Mouse (Mus musculus) erythroblast, adult 5-6 weeks (primary cell): Measurements from ENCODE around the gene Ffar1. TPM values are rescaled to one million over a fixed set of nuclear protein-coding genes. Genes with fewer than 3 reads are reported as not detected.

Experiments
- ATAC-seq: replicated peaks from 2 replicates; pipeline ENCODE4 v1.8.0; 2016; ENCODE audit warnings: moderate number of reproducible peaks, mild to moderate bottlenecking, moderate TSS enrichment, inconsistent platforms; ENCODE audit not compliant: poor library complexity, low FRiP score, severe bottlenecking
- total RNA-seq, 2 experiments: library from RNA; stranded (forward) in 1 of 2; stranded (reverse) in 1 of 2; fragments of 150-400 nt in 1 of 2; fragments of 200-764, 138-1000 nt in 1 of 2; gene quantifications; 2 replicates each; pipeline versions ENCODE4 v1.2.3 to v1.2.4; 2015 to 2017; ENCODE audit warnings: low replicate concordance in 2 of 2

The Ffar1 gene
- total RNA-seq, 2 experiments from 2014 or later = not detected

DNA sequence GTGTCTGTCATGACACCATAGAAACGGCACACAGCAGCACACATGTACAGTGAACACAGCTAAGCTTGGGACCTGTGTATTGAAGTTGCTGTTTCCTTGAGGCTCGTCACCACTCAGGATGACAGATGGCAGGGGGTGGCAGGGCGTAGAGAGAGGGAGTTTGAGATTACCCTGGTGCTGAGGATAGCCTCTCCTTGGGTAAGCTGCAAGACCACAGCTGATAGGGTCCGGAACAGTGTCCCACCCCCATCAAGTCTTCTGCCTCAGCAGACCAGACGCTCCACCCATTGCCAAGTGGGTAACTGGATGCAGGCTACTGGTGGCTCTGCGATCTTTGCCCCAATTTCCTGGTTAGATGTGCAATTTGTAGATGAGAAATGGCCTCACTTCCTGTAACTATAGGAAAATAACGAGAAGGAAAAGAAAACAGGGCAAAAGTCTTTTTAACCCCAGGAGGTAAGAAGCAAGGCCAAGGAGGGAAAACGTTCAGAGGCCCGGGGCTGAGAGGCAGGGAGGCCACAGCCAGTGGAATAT is 49.5 kb downstream of the Ffar1 start:
- ATAC-seq = no peak

DNA sequence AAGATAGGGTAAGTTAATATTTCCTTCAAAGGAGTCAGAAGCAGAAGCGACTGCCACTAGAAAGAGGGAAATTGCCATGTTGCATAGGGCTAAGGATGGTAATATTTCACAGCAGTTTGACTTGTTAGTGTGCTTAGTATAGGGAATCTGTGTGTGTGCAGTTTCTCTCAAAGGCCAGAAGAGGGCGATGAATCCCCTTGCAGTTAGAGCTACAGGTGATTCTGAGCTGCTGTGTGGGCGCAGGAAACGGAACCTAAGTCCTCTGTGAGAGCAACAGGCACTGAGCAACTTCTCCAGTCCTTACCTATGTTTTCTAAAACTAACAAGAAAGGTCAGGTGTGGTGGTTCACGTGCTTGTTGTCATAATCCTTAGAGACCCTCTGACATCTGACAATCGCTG is 51.0 kb downstream of the Ffar1 start:
- no peak for ATAC-seq

Other genes starting within 250 kb of the Ffar1 start
- gene Upk1a, start 248.7 kb downstream of the Ffar1 start, total RNA-seq (2015; ENCODE audit: low replicate concordance) = not detected in 2 replicates
- gene Upk1a, start 248.7 kb downstream of the Ffar1 start, total RNA-seq (2017; ENCODE audit: low replicate concordance) = not detected in 2 replicates
- gene Cox6b1, start 235.4 kb downstream of the Ffar1 start, total RNA-seq (2015; ENCODE audit: low replicate concordance) = 74.4 and 173 TPM in 2 replicates
- gene Cox6b1, start 235.4 kb downstream of the Ffar1 start, total RNA-seq (2017; ENCODE audit: low replicate concordance) = 135 and 145 TPM in 2 replicates
- not detected in 2 replicates for gene Etv2, start 225.7 kb downstream of the Ffar1 start, total RNA-seq (2015; ENCODE audit: low replicate concordance)
- not detected in 2 replicates for gene Etv2, start 225.7 kb downstream of the Ffar1 start, total RNA-seq (2017; ENCODE audit: low replicate concordance)
- 12.3 and 22.5 TPM in 2 replicates for gene Rbm42, start 211.2 kb downstream of the Ffar1 start, total RNA-seq (2015; ENCODE audit: low replicate concordance)
- gene Rbm42, start 211.2 kb downstream of the Ffar1 start, total RNA-seq (2017; ENCODE audit: low replicate concordance) = 14.0 and 15.1 TPM in 2 replicates
- 1.5 and 9.2 TPM in 2 replicates for gene Haus5, start 196.6 kb downstream of the Ffar1 start, total RNA-seq (2015; ENCODE audit: low replicate concordance)
- gene Haus5, start 196.6 kb downstream of the Ffar1 start, total RNA-seq (2017; ENCODE audit: low replicate concordance) = 10.5 and 13.7 TPM in 2 replicates
- gene Pmis2, start 190.0 kb downstream of the Ffar1 start, total RNA-seq (2015; ENCODE audit: low replicate concordance) = not detected in 2 replicates
- not detected in 2 replicates for gene Pmis2, start 190.0 kb downstream of the Ffar1 start, total RNA-seq (2017; ENCODE audit: low replicate concordance)
- gene 2200002J24Rik, start 162.6 kb downstream of the Ffar1 start, total RNA-seq (2015; ENCODE audit: low replicate concordance) = not detected in 2 replicates
- not detected in 2 replicates for gene 2200002J24Rik, start 162.6 kb downstream of the Ffar1 start, total RNA-seq (2017; ENCODE audit: low replicate concordance)
- gene Atp4a, start 149.4 kb downstream of the Ffar1 start, total RNA-seq (2015; ENCODE audit: low replicate concordance) = not detected in 2 replicates
- gene Atp4a, start 149.4 kb downstream of the Ffar1 start, total RNA-seq (2017; ENCODE audit: low replicate concordance) = 0.14 and 0.68 TPM in 2 replicates
- gene Tmem147, start 132.0 kb downstream of the Ffar1 start, total RNA-seq (2015; ENCODE audit: low replicate concordance) = 28.4 and 42.4 TPM in 2 replicates
- gene Tmem147, start 132.0 kb downstream of the Ffar1 start, total RNA-seq (2017; ENCODE audit: low replicate concordance) = 9.4 and 12.8 TPM in 2 replicates
- not detected in 2 replicates for gene Gapdhs, start 117.9 kb downstream of the Ffar1 start, total RNA-seq (2015; ENCODE audit: low replicate concordance)
- not detected in 2 replicates for gene Gapdhs, start 117.9 kb downstream of the Ffar1 start, total RNA-seq (2017; ENCODE audit: low replicate concordance)
- not detected in 2 replicates for gene Sbsn, start 110.1 kb downstream of the Ffar1 start, total RNA-seq (2015; ENCODE audit: low replicate concordance)
- not detected in 2 replicates for gene Sbsn, start 110.1 kb downstream of the Ffar1 start, total RNA-seq (2017; ENCODE audit: low replicate concordance)
- 7.7 and 29.0 TPM in 2 replicates for gene Dmkn, start 97.8 kb downstream of the Ffar1 start, total RNA-seq (2015; ENCODE audit: low replicate concordance)
- 5.3 and 10.9 TPM in 2 replicates for gene Dmkn, start 97.8 kb downstream of the Ffar1 start, total RNA-seq (2017; ENCODE audit: low replicate concordance)
- not detected in 2 replicates for gene Krtdap, start 73.7 kb downstream of the Ffar1 start, total RNA-seq (2015; ENCODE audit: low replicate concordance)
- gene Krtdap, start 73.7 kb downstream of the Ffar1 start, total RNA-seq (2017; ENCODE audit: low replicate concordance) = not detected in 2 replicates
- gene Ffar2, start 37.8 kb downstream of the Ffar1 start, total RNA-seq (2015; ENCODE audit: low replicate concordance) = 8.1 and 11.1 TPM in 2 replicates
- gene Ffar2, start 37.8 kb downstream of the Ffar1 start, total RNA-seq (2017; ENCODE audit: low replicate concordance) = 10.6 and 12.3 TPM in 2 replicates
- gene Ffar3, start 5.4 kb downstream of the Ffar1 start, total RNA-seq (2015; ENCODE audit: low replicate concordance) = not detected in 2 replicates
- gene Ffar3, start 5.4 kb downstream of the Ffar1 start, total RNA-seq (2017; ENCODE audit: low replicate concordance) = not detected in 2 replicates
- 1.0 and 19.6 TPM in 2 replicates for gene Cd22, start 18.8 kb upstream of the Ffar1 start, total RNA-seq (2015; ENCODE audit: low replicate concordance)
- gene Cd22, start 18.8 kb upstream of the Ffar1 start, total RNA-seq (2017; ENCODE audit: low replicate concordance) = 0.42 TPM in 1 of 2 replicates, not detected in the other
- not detected in 2 replicates for gene Mag, start 53.3 kb upstream of the Ffar1 start, total RNA-seq (2015; ENCODE audit: low replicate concordance)
- 0.70 TPM in 1 of 2 replicates, not detected in the other for gene Mag, start 53.3 kb upstream of the Ffar1 start, total RNA-seq (2017; ENCODE audit: low replicate concordance)
- not detected in 2 replicates for gene Hamp2, start 63.1 kb upstream of the Ffar1 start, total RNA-seq (2015; ENCODE audit: low replicate concordance)
- not detected in 2 replicates for gene Hamp2, start 63.1 kb upstream of the Ffar1 start, total RNA-seq (2017; ENCODE audit: low replicate concordance)
- not detected in 2 replicates for gene Hamp, start 82.5 kb upstream of the Ffar1 start, total RNA-seq (2015; ENCODE audit: low replicate concordance)
- not detected in 2 replicates for gene Hamp, start 82.5 kb upstream of the Ffar1 start, total RNA-seq (2017; ENCODE audit: low replicate concordance)
- 36.5 and 39.3 TPM in 2 replicates for gene Usf2, start 95.2 kb upstream of the Ffar1 start, total RNA-seq (2015; ENCODE audit: low replicate concordance)
- 47.0 and 47.3 TPM in 2 replicates for gene Usf2, start 95.2 kb upstream of the Ffar1 start, total RNA-seq (2017; ENCODE audit: low replicate concordance)
- gene Lsr, start 111.9 kb upstream of the Ffar1 start, total RNA-seq (2015; ENCODE audit: low replicate concordance) = 2.9 TPM in 1 of 2 replicates, not detected in the other
- gene Lsr, start 111.9 kb upstream of the Ffar1 start, total RNA-seq (2017; ENCODE audit: low replicate concordance) = 0.70 and 0.77 TPM in 2 replicates
- not detected in 2 replicates for gene Fam187b, start 112.2 kb upstream of the Ffar1 start, total RNA-seq (2015; ENCODE audit: low replicate concordance)
- gene Fam187b, start 112.2 kb upstream of the Ffar1 start, total RNA-seq (2017; ENCODE audit: low replicate concordance) = not detected in 2 replicates
- gene Fxyd5, start 180.9 kb upstream of the Ffar1 start, total RNA-seq (2015; ENCODE audit: low replicate concordance) = 183 and 286 TPM in 2 replicates
- 67.1 and 90.7 TPM in 2 replicates for gene Fxyd5, start 180.9 kb upstream of the Ffar1 start, total RNA-seq (2017; ENCODE audit: low replicate concordance)
- not detected in 2 replicates for gene Fxyd7, start 189.9 kb upstream of the Ffar1 start, total RNA-seq (2015; ENCODE audit: low replicate concordance)
- not detected in 2 replicates for gene Fxyd7, start 189.9 kb upstream of the Ffar1 start, total RNA-seq (2017; ENCODE audit: low replicate concordance)
- gene Fxyd1, start 195.6 kb upstream of the Ffar1 start, total RNA-seq (2015; ENCODE audit: low replicate concordance) = not detected in 2 replicates
- not detected in 2 replicates for gene Fxyd1, start 195.6 kb upstream of the Ffar1 start, total RNA-seq (2017; ENCODE audit: low replicate concordance)
- gene Lgi4, start 197.8 kb upstream of the Ffar1 start, total RNA-seq (2015; ENCODE audit: low replicate concordance) = not detected in 2 replicates
- gene Lgi4, start 197.8 kb upstream of the Ffar1 start, total RNA-seq (2017; ENCODE audit: low replicate concordance) = not detected in 2 replicates
- not detected in 2 replicates for gene Fxyd3, start 215.1 kb upstream of the Ffar1 start, total RNA-seq (2015; ENCODE audit: low replicate concordance)
- not detected in 2 replicates for gene Fxyd3, start 215.1 kb upstream of the Ffar1 start, total RNA-seq (2017; ENCODE audit: low replicate concordance)